Mouse (Mus musculus): ENCODE data around the gene Aqp3. TPM values are rescaled to one million over a fixed set of nuclear protein-coding genes. Genes with fewer than 3 reads are reported as not detected.

The Aqp3 gene
- polyA plus RNA-seq, 1 experiment from 2014 or later, result 4.4 TPM

- H3K4me1 ChIP-seq (ENCODE audit: control insufficient read depth, insufficient read depth, low read length), result peaks cover 9% of the 10 kb centered on the region
- no peak overlapping the region for H3K9ac ChIP-seq (ENCODE audit: low read depth, low read length)
- peak; percentile 24 for ATAC-seq
- no peaks in the 10 kb centered on the region for H3K36me3 ChIP-seq (ENCODE audit: control insufficient read depth, insufficient read depth, low read length)
- no peaks in the 10 kb centered on the region for H3K9me3 ChIP-seq (ENCODE audit: control insufficient read depth, low read length)
- WGBS, result 63% methylated on average over 12 of the region's 12 CpGs
- H3K27me3 ChIP-seq (replicated peaks; ENCODE audit: control insufficient read depth, insufficient read depth, low read length), result no peaks in the 10 kb centered on the region
- no peak overlapping the region for H3K27ac ChIP-seq (ENCODE audit: low read length)
- no peak overlapping the region for H3K4me2 ChIP-seq (ENCODE audit: low read depth, low read length)
- no peak overlapping the region for H3K4me3 ChIP-seq (ENCODE audit: low read length)
These were observed 55.1 kb downstream of the Aqp3 start for GRCm38 (mm10) chr4:41042880-41043279.

Other genes with a start within 250 kb of the Aqp3 start
- gene B4galt1, start 244.2 kb downstream of the Aqp3 start, polyA plus RNA-seq (2015; fragmentation: Nextera tagmentation; extraction: Ambion mirVana), result 26.6 and 27.3 TPM in 2 replicates
- 539 and 560 TPM in 2 replicates for gene Spink4, start 178.1 kb downstream of the Aqp3 start, polyA plus RNA-seq (2015; fragmentation: Nextera tagmentation; extraction: Ambion mirVana)
- gene Bag1, start 149.9 kb downstream of the Aqp3 start, polyA plus RNA-seq (2015; fragmentation: Nextera tagmentation; extraction: Ambion mirVana), result 142 and 152 TPM in 2 replicates
- 103 and 104 TPM in 2 replicates for gene Chmp5, start 149.8 kb downstream of the Aqp3 start, polyA plus RNA-seq (2015; fragmentation: Nextera tagmentation; extraction: Ambion mirVana)
- gene Nfx1, start 127.3 kb downstream of the Aqp3 start, polyA plus RNA-seq (2015; fragmentation: Nextera tagmentation; extraction: Ambion mirVana), result 69.1 and 70.5 TPM in 2 replicates
- gene Aqp7, start 50.0 kb downstream of the Aqp3 start, polyA plus RNA-seq (2015; fragmentation: Nextera tagmentation; extraction: Ambion mirVana), result 0.56 and 0.83 TPM in 2 replicates
- 20.0 and 21.8 TPM in 2 replicates for gene Nol6, start 26.3 kb upstream of the Aqp3 start, polyA plus RNA-seq (2015; fragmentation: Nextera tagmentation; extraction: Ambion mirVana)
- gene Ube2r2, start 37.6 kb upstream of the Aqp3 start, polyA plus RNA-seq (2015; fragmentation: Nextera tagmentation; extraction: Ambion mirVana), result 53.5 and 65.4 TPM in 2 replicates
- 41.0 and 44.3 TPM in 2 replicates for gene Ubap2, start 177.0 kb upstream of the Aqp3 start, polyA plus RNA-seq (2015; fragmentation: Nextera tagmentation; extraction: Ambion mirVana)
- 51.1 and 51.4 TPM in 2 replicates for gene Dcaf12, start 216.7 kb upstream of the Aqp3 start, polyA plus RNA-seq (2015; fragmentation: Nextera tagmentation; extraction: Ambion mirVana)